ENCODE assay signal across 20 mouse cellular contexts in the genomic region with DNA sequence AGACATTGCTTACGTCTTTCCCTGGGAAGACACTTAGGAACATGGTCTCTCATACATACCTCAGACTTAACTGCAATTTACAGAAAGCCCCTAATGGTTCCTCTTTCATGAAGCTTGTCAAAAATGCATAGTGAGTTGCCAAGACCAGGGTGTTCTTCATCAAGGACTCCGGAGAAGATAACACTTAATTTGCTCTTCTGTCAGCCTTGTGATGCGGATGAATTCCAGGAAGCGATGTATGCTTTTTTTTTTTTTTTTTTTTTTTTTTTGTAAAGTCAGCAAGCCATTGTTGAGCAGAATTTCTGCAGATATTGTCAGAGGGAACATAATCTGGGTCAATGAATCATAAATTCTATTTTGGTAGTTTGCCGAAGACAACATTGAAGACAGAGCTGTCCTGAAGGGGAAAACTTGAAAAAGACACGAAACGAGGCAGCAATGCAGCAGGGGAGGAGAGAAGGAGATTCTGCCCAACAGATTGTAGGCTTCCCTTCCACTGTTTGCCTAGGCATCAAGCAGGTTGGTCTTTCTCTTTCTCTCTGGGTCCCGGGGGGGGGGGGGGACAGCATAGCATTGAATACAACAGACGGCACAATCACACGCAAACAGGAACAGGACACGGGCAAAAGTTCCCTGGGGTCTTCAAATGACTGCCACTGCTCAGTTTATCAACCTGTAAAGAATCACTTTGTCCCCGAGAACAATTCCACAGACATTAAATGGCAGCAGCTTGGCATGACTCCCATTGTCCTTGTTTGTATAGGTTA.
DNase-seq lines count a peak whose midpoint lies in the region; ATAC-seq lines count a peak whose summit lies in the region.
"Had no signal": no experiment of that assay in that cellular context is flagged by ENCODE, and none has a peak within 500 bp of the region (broad histone marks: within the 10 kb centered on the region; RNA-seq: fewer than 3 reads in every experiment).

No protein-coding gene starts in this region.

- H3K27me3 ChIP-seq in heart, embryonic 13.5 days (replicated peaks): peaks cover 3% of the 10 kb centered on the region; the same call in 1 of the 2 replicates
- H3K27me3 ChIP-seq in lung, embryonic 16.5 days (ENCODE audit: control insufficient read depth, insufficient read depth, low read depth, low read length): no peaks in the 10 kb centered on the region
- no peaks in the 10 kb centered on the region for H3K27me3 ChIP-seq in midbrain, embryonic 11.5 days (ENCODE audit: control insufficient read depth, insufficient read depth, low read length)
- H3K27me3 ChIP-seq in midbrain, embryonic 16.5 days (ENCODE audit: control insufficient read depth, insufficient read depth, low read depth, low read length): no peaks in the 10 kb centered on the region
- H3K27me3 ChIP-seq: embryonic facial prominence, embryonic 12.5 days; forebrain, embryonic 13.5 days; forebrain, embryonic 15.5 days had no signal

- no peak overlapping the region for H3K9ac ChIP-seq in heart, embryonic 13.5 days
- no peak overlapping the region for H3K9ac ChIP-seq in lung, embryonic 16.5 days (ENCODE audit: low read length)
- no peak overlapping the region for H3K9ac ChIP-seq in midbrain, embryonic 11.5 days (ENCODE audit: low read length)
- no peak overlapping the region for H3K9ac ChIP-seq in midbrain, embryonic 16.5 days (ENCODE audit: low read depth, low read length)
- H3K9ac ChIP-seq: embryonic facial prominence, embryonic 12.5 days; forebrain, embryonic 13.5 days; forebrain, embryonic 15.5 days had no signal

- no peak for ATAC-seq in heart, embryonic 13.5 days (ENCODE audit: extremely low read depth, insufficient number of reproducible peaks, low FRiP score, low TSS enrichment)
- peak; percentile 29; the same call in 1 of the 2 replicates for ATAC-seq in lung, embryonic 16.5 days (ENCODE audit: low read depth)
- ATAC-seq in midbrain, embryonic 11.5 days (ENCODE audit: low FRiP score): no peak
- no peak for ATAC-seq in midbrain, embryonic 16.5 days
- ATAC-seq: forebrain, embryonic 13.5 days; forebrain, embryonic 15.5 days had no signal

- no peaks in the 10 kb centered on the region for H3K36me3 ChIP-seq in heart, embryonic 13.5 days
- no peaks in the 10 kb centered on the region for H3K36me3 ChIP-seq in lung, embryonic 16.5 days (ENCODE audit: control insufficient read depth, insufficient read depth, low read length)
- no peaks in the 10 kb centered on the region for H3K36me3 ChIP-seq in midbrain, embryonic 11.5 days (ENCODE audit: control insufficient read depth, insufficient read depth, low read length)
- no peaks in the 10 kb centered on the region for H3K36me3 ChIP-seq in midbrain, embryonic 16.5 days (ENCODE audit: control insufficient read depth, insufficient read depth, low read length)
- H3K36me3 ChIP-seq: embryonic facial prominence, embryonic 10.5 days; embryonic facial prominence, embryonic 12.5 days; forebrain, embryonic 15.5 days had no signal

- H3K4me3 ChIP-seq in heart, embryonic 13.5 days: no peak overlapping the region
- H3K4me3 ChIP-seq in lung, embryonic 16.5 days (ENCODE audit: low read length): no peak overlapping the region
- H3K4me3 ChIP-seq in midbrain, embryonic 11.5 days (ENCODE audit: low read depth, low read length): no peak overlapping the region
- H3K4me3 ChIP-seq in midbrain, embryonic 16.5 days (ENCODE audit: low read depth, low read length): no peak overlapping the region
- H3K4me3 ChIP-seq: embryonic facial prominence, embryonic 10.5 days; embryonic facial prominence, embryonic 12.5 days; forebrain, embryonic 13.5 days; forebrain, embryonic 15.5 days had no signal

- 56% methylated on average over 12 of the region's 12 CpGs for WGBS in heart, embryonic 13.5 days
- 44% methylated on average over 11 of the region's 12 CpGs for WGBS in lung, embryonic 16.5 days
- WGBS in midbrain, embryonic 11.5 days: 85% methylated on average over 12 of the region's 12 CpGs
- WGBS in midbrain, embryonic 16.5 days: 69% methylated on average over 12 of the region's 12 CpGs

- no peaks in the 10 kb centered on the region for H3K9me3 ChIP-seq in heart, embryonic 13.5 days
- no peaks in the 10 kb centered on the region for H3K9me3 ChIP-seq in lung, embryonic 16.5 days (ENCODE audit: control insufficient read depth, low read length)
- H3K9me3 ChIP-seq in midbrain, embryonic 11.5 days (ENCODE audit: control insufficient read depth, low read length): no peaks in the 10 kb centered on the region
- no peaks in the 10 kb centered on the region for H3K9me3 ChIP-seq in midbrain, embryonic 16.5 days (replicated peaks; ENCODE audit: control insufficient read depth, low read length, poor library complexity, severe bottlenecking)
- H3K9me3 ChIP-seq: embryonic facial prominence, embryonic 10.5 days; embryonic facial prominence, embryonic 12.5 days; forebrain, embryonic 13.5 days; forebrain, embryonic 15.5 days had no signal

- peaks cover 8% of the 10 kb centered on the region for H3K4me1 ChIP-seq in heart, embryonic 13.5 days
- peaks cover 31% of the 10 kb centered on the region for H3K4me1 ChIP-seq in lung, embryonic 16.5 days (replicated peaks; ENCODE audit: control insufficient read depth, insufficient read depth, low read length)
- H3K4me1 ChIP-seq in midbrain, embryonic 11.5 days (ENCODE audit: control insufficient read depth, insufficient read depth, low read length): no peaks in the 10 kb centered on the region
- no peaks in the 10 kb centered on the region for H3K4me1 ChIP-seq in midbrain, embryonic 16.5 days (ENCODE audit: control insufficient read depth, insufficient read depth, low read length)
- H3K4me1 ChIP-seq: embryonic facial prominence, embryonic 12.5 days had no signal

- no peak for DNase-seq in heart, adult 18-20 months
- no peak for DNase-seq in lung, postnatal 4 days
- peak; percentile 53 for DNase-seq in midbrain, embryonic 11.5 days (ENCODE audit: low spot score, missing footprints)
- peak; percentile 61 for DNase-seq in brain, adult 2 months (ENCODE audit: low read depth, low spot score)
- no peak for DNase-seq in right cerebral cortex, postnatal 25 days
- DNase-seq: adrenal gland, adult 2 months; adrenal gland, postnatal 10 days; adrenal gland, postnatal 25 days; cerebellum, adult 11-12 months; cerebellum, adult 2 months; cerebellum, adult 9-10 months; cerebellum, postnatal 10 days; cerebellum, postnatal 25 days had no signal

- H3K4me2 ChIP-seq in heart, embryonic 13.5 days: 0 out of 2 replicates have a peak overlapping the region, but pooled peaks have one; percentile 5
- H3K4me2 ChIP-seq in lung, embryonic 16.5 days (ENCODE audit: low read depth, low read length): peak overlapping the region; percentile 18; the same call in 1 of the 2 replicates
- H3K4me2 ChIP-seq in midbrain, embryonic 11.5 days: no peak overlapping the region
- H3K4me2 ChIP-seq in midbrain, embryonic 16.5 days (ENCODE audit: low read length): no peak overlapping the region
- H3K4me2 ChIP-seq: embryonic facial prominence, embryonic 12.5 days; forebrain, embryonic 13.5 days; forebrain, embryonic 15.5 days had no signal

- no peak overlapping the region for H3K27ac ChIP-seq in heart, embryonic 13.5 days (replicated peaks)
- H3K27ac ChIP-seq in lung, embryonic 16.5 days (ENCODE audit: low read length): peak overlapping the region; percentile 45; the same call in 1 of the 2 replicates
- H3K27ac ChIP-seq in midbrain, embryonic 11.5 days (ENCODE audit: low read depth, low read length): no peak overlapping the region
- H3K27ac ChIP-seq in midbrain, embryonic 16.5 days (ENCODE audit: low read length): no peak overlapping the region
- H3K27ac ChIP-seq: embryonic facial prominence, embryonic 10.5 days; embryonic facial prominence, embryonic 12.5 days; forebrain, embryonic 13.5 days; forebrain, embryonic 15.5 days had no signal

Comparison
In these comparisons a context has a peak if more than half of its experiments do, and no peak if none do; other contexts are left out.
1. H3K4me2 ChIP-seq: peak in heart, embryonic 13.5 days (single experiment) and lung, embryonic 16.5 days (single experiment); none in midbrain, embryonic 11.5 days (single experiment) and midbrain, embryonic 16.5 days (single experiment).
2. DNase-seq: peak in midbrain, embryonic 11.5 days (single experiment) and brain, adult 2 months (single experiment); none in heart, adult 18-20 months (0 of 2), lung, postnatal 4 days (0 of 2) and right cerebral cortex, postnatal 25 days (single experiment).